Mouse (Mus musculus) brain, embryonic 14.5 days (tissue): ENCODE results near the gene Ankrd63.

Experiments
- CTCF ChIP-seq: fragments of 200-500 bp; IDR thresholded peaks from 2 replicates; pipeline ENCODE4 v1.5.1; 2012; ENCODE audit warnings: inconsistent platforms, mild to moderate bottlenecking, moderate library complexity, borderline replicate concordance; ENCODE audit not compliant: insufficient read depth, insufficient read length; ENCODE audit errors: extremely low read depth
- POLR2A ChIP-seq: fragments of 200-500 bp; IDR thresholded peaks from 2 replicates; pipeline ENCODE4 v1.6.1; 2012; ENCODE audit warnings: mild to moderate bottlenecking, inconsistent platforms, borderline replicate concordance; ENCODE audit not compliant: poor library complexity, insufficient read depth, insufficient read length, severe bottlenecking; ENCODE audit errors: extremely low read depth

GRCm38 (mm10) chr2:118714230-118714629 is 10.5 kb upstream of the Ankrd63 start:
- no peak for TF ChIP-seq CTCF
- no peak for TF ChIP-seq POLR2A
